21 mouse cellular contexts compared by ENCODE assay signal in the genomic region with DNA sequence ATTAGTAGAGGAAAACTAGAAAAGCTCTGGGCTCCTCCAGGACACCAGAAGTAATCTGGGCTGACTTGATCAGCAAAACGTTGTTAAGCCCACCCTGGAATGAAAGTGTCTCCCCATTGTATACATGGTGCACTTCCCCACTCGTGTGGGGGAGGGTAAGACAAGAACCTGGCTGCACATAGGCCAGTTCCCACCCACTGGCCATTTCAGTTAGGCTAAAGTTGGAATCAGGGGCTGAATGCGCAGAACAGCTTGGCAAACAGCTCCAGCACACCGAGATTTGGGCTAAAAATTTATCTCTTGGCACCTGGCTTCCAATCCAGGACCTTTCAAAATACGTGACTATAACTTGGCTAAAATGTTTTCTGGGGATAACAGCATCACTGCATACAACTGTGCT. TPM values are rescaled to one million over a fixed set of nuclear protein-coding genes. Genes with fewer than 3 reads are reported as not detected.
DNase-seq lines count a peak whose midpoint lies in the region; ATAC-seq and TF ChIP-seq lines count a peak whose summit lies in the region.
"Had no signal": no experiment of that assay in that cellular context is flagged by ENCODE, and none has a peak within 500 bp of the region (broad histone marks: within the 10 kb centered on the region; RNA-seq: fewer than 3 reads in every experiment).

No protein-coding gene starts in this region.

- H3K9ac ChIP-seq in forebrain, embryonic 16.5 days (replicated peaks; ENCODE audit: low read depth, low read length): no peak overlapping the region
- no peak overlapping the region for H3K9ac ChIP-seq in forebrain, postnatal 0 days
- H3K9ac ChIP-seq in hindbrain, postnatal 0 days (replicated peaks; ENCODE audit: low read length): no peak overlapping the region
- no peak overlapping the region for H3K9ac ChIP-seq in hindbrain, embryonic 12.5 days
- H3K9ac ChIP-seq in limb, embryonic 12.5 days (replicated peaks): no peak overlapping the region
- H3K9ac ChIP-seq: embryonic facial prominence, embryonic 12.5 days; forebrain, embryonic 13.5 days; forebrain, embryonic 15.5 days had no signal

- WGBS in forebrain, embryonic 16.5 days: 59% methylated on average over 5 of the region's 5 CpGs
- WGBS in forebrain, postnatal 0 days: 65% methylated on average over 5 of the region's 5 CpGs
- 64% methylated on average over 5 of the region's 5 CpGs for WGBS in hindbrain, postnatal 0 days
- 81% methylated on average over 5 of the region's 5 CpGs for WGBS in hindbrain, embryonic 12.5 days
- WGBS in limb, embryonic 12.5 days: 75% methylated on average over 5 of the region's 5 CpGs
- 79% methylated on average over 5 of the region's 5 CpGs for WGBS in limb, embryonic 10.5 days

- no peak overlapping the region for H3K27ac ChIP-seq in forebrain, embryonic 16.5 days (ENCODE audit: low read length)
- no peak overlapping the region for H3K27ac ChIP-seq in forebrain, postnatal 0 days (ENCODE audit: low read depth, low read length)
- peak overlapping the region; percentile 79; the same call in 1 of the 2 replicates for H3K27ac ChIP-seq in hindbrain, postnatal 0 days
- H3K27ac ChIP-seq in hindbrain, embryonic 12.5 days: no peak overlapping the region
- 0 out of 2 replicates have a peak overlapping the region, but pooled peaks have one; percentile 30 for H3K27ac ChIP-seq in limb, embryonic 12.5 days
- no peak overlapping the region for H3K27ac ChIP-seq in limb, embryonic 10.5 days
- H3K27ac ChIP-seq: embryonic facial prominence, embryonic 10.5 days; embryonic facial prominence, embryonic 12.5 days; forebrain, embryonic 13.5 days had no signal

- no peak overlapping the region for H3K4me2 ChIP-seq in forebrain, embryonic 16.5 days (ENCODE audit: low read length)
- no peak overlapping the region for H3K4me2 ChIP-seq in forebrain, postnatal 0 days (ENCODE audit: low read depth)
- no peak overlapping the region for H3K4me2 ChIP-seq in hindbrain, postnatal 0 days (ENCODE audit: low read depth, low read length)
- H3K4me2 ChIP-seq in hindbrain, embryonic 12.5 days (replicated peaks): no peak overlapping the region
- no peak overlapping the region for H3K4me2 ChIP-seq in limb, embryonic 12.5 days
- H3K4me2 ChIP-seq: embryonic facial prominence, embryonic 12.5 days; forebrain, embryonic 13.5 days; forebrain, embryonic 15.5 days had no signal

- H3K27me3 ChIP-seq in forebrain, embryonic 16.5 days (replicated peaks; ENCODE audit: control insufficient read depth, insufficient read depth, low read length): no peaks in the 10 kb centered on the region
- no peaks in the 10 kb centered on the region for H3K27me3 ChIP-seq in forebrain, postnatal 0 days (ENCODE audit: insufficient read depth, low read length)
- H3K27me3 ChIP-seq in hindbrain, postnatal 0 days (ENCODE audit: insufficient read depth, low read length): no peaks in the 10 kb centered on the region
- no peaks in the 10 kb centered on the region for H3K27me3 ChIP-seq in hindbrain, embryonic 12.5 days
- H3K27me3 ChIP-seq in limb, embryonic 12.5 days: no peaks in the 10 kb centered on the region; the same call in 1 of the 2 replicates
- no peaks in the 10 kb centered on the region for H3K27me3 ChIP-seq in limb, embryonic 10.5 days (ENCODE audit: low read depth, poor library complexity, severe bottlenecking)
- H3K27me3 ChIP-seq: CH12.LX; embryonic facial prominence, embryonic 12.5 days; forebrain, embryonic 13.5 days; forebrain, embryonic 15.5 days had no signal

- no peaks in the 10 kb centered on the region for H3K9me3 ChIP-seq in forebrain, embryonic 16.5 days (ENCODE audit: control insufficient read depth, low read length)
- H3K9me3 ChIP-seq in forebrain, postnatal 0 days (ENCODE audit: low read length): no peaks in the 10 kb centered on the region
- no peaks in the 10 kb centered on the region for H3K9me3 ChIP-seq in hindbrain, postnatal 0 days (ENCODE audit: low read length)
- no peaks in the 10 kb centered on the region for H3K9me3 ChIP-seq in hindbrain, embryonic 12.5 days (replicated peaks)
- no peaks in the 10 kb centered on the region for H3K9me3 ChIP-seq in limb, embryonic 12.5 days
- no peaks in the 10 kb centered on the region for H3K9me3 ChIP-seq in limb, embryonic 10.5 days (replicated peaks)
- H3K9me3 ChIP-seq: embryonic facial prominence, embryonic 10.5 days; embryonic facial prominence, embryonic 12.5 days; forebrain, embryonic 13.5 days; forebrain, embryonic 15.5 days; G1E had no signal

- H3K4me3 ChIP-seq in forebrain, embryonic 16.5 days (replicated peaks; ENCODE audit: low read length): no peak overlapping the region
- no peak overlapping the region for H3K4me3 ChIP-seq in forebrain, postnatal 0 days (ENCODE audit: low read depth, low read length)
- no peak overlapping the region for H3K4me3 ChIP-seq in hindbrain, postnatal 0 days (ENCODE audit: low read length)
- no peak overlapping the region for H3K4me3 ChIP-seq in hindbrain, embryonic 12.5 days
- no peak overlapping the region for H3K4me3 ChIP-seq in limb, embryonic 12.5 days (replicated peaks)
- H3K4me3 ChIP-seq in limb, embryonic 10.5 days: no peak overlapping the region
- H3K4me3 ChIP-seq: embryonic facial prominence, embryonic 10.5 days; embryonic facial prominence, embryonic 12.5 days; forebrain, embryonic 13.5 days; forebrain, embryonic 15.5 days had no signal

- H3K36me3 ChIP-seq in forebrain, embryonic 16.5 days (ENCODE audit: control insufficient read depth, insufficient read depth): no peaks in the 10 kb centered on the region
- H3K36me3 ChIP-seq in forebrain, postnatal 0 days (ENCODE audit: insufficient read depth): no peaks in the 10 kb centered on the region
- no peaks in the 10 kb centered on the region for H3K36me3 ChIP-seq in hindbrain, postnatal 0 days (ENCODE audit: insufficient read depth, low read length)
- no peaks in the 10 kb centered on the region for H3K36me3 ChIP-seq in hindbrain, embryonic 12.5 days
- H3K36me3 ChIP-seq in limb, embryonic 12.5 days: no peaks in the 10 kb centered on the region
- H3K36me3 ChIP-seq in limb, embryonic 10.5 days: no peaks in the 10 kb centered on the region
- H3K36me3 ChIP-seq: embryonic facial prominence, embryonic 10.5 days; embryonic facial prominence, embryonic 12.5 days; forebrain, embryonic 15.5 days; G1E had no signal

- peak; percentile 4 for DNase-seq in cerebellum, adult 11 months
- DNase-seq in cerebellum, postnatal 25 days: no peak
- no peak for DNase-seq in forebrain, postnatal 0 days
- no peak for DNase-seq in hindbrain, postnatal 0 days (ENCODE audit: low spot score)
- no peak for DNase-seq in limb, embryonic 10.5 days (ENCODE audit: low spot score)
- DNase-seq: adrenal gland, adult 8-10 months; adrenal gland, postnatal 14 days; adrenal gland, postnatal 36 days; B cell, adult 2 months had no signal

- ATAC-seq in forebrain, embryonic 16.5 days: 0 out of 2 replicates have a peak, but pooled peaks have one; percentile 17
- no peak for ATAC-seq in forebrain, postnatal 0 days
- no peak for ATAC-seq in hindbrain, postnatal 0 days
- no peak for ATAC-seq in hindbrain, embryonic 12.5 days (ENCODE audit: low FRiP score)
- no peak for ATAC-seq in limb, embryonic 12.5 days (ENCODE audit: insufficient number of reproducible peaks, insufficient read depth, low FRiP score, low TSS enrichment, low read depth)
- ATAC-seq: activated CD4-positive, CD25-positive, alpha-beta regulatory T cell, adult 4 months; CD4-positive, CD25-positive, alpha-beta regulatory T cell, adult 4 months; Patski had no signal

- H3K4me1 ChIP-seq in forebrain, embryonic 16.5 days (replicated peaks; ENCODE audit: control insufficient read depth, insufficient read depth, low read length): no peaks in the 10 kb centered on the region
- H3K4me1 ChIP-seq in forebrain, postnatal 0 days (ENCODE audit: insufficient read depth): peaks cover 3% of the 10 kb centered on the region; the same call in 1 of the 2 replicates
- 0 out of 2 replicates have a peak, but pooled peaks cover 6% of the 10 kb centered on the region for H3K4me1 ChIP-seq in hindbrain, postnatal 0 days (ENCODE audit: insufficient read depth, low read length)
- no peaks in the 10 kb centered on the region for H3K4me1 ChIP-seq in hindbrain, embryonic 12.5 days
- peaks cover 17% of the 10 kb centered on the region for H3K4me1 ChIP-seq in limb, embryonic 12.5 days (replicated peaks)
- H3K4me1 ChIP-seq in limb, embryonic 10.5 days: peaks cover 11% of the 10 kb centered on the region
- H3K4me1 ChIP-seq: forebrain, embryonic 13.5 days; forebrain, embryonic 15.5 days had no signal

- TF ChIP-seq CTCF in forebrain, postnatal 0 days (IDR thresholded peaks at IDR 0.05; ENCODE audit: low read depth): no peak
- TF ChIP-seq CTCF in hindbrain, postnatal 0 days (IDR thresholded peaks at IDR 0.05; ENCODE audit: low read depth): no peak

RNA-seq across cellular contexts. Expression of gene Gm9833, which starts 6.6 kb away (rescaled TPM):
- 9.0 and 11.6 TPM in 2 replicates for polyA plus RNA-seq in forebrain, embryonic 16.5 days (2015; fragmentation: Nextera tagmentation; extraction: Ambion mirVana)
- 11.3 and 12.2 TPM in 2 replicates for total RNA-seq in forebrain, postnatal 0 days (2014; rRNA removed)
- polyA plus RNA-seq in forebrain, postnatal 0 days (2015; fragmentation: Nextera tagmentation; extraction: Ambion mirVana): 4.8 and 5.7 TPM in 2 replicates
- 1.4 and 6.4 TPM in 2 replicates for total RNA-seq in hindbrain, postnatal 0 days (2014; rRNA removed)
- polyA plus RNA-seq in hindbrain, postnatal 0 days (2015; fragmentation: Nextera tagmentation; extraction: Ambion mirVana): 3.7 and 4.3 TPM in 2 replicates
- 7.9 and 9.8 TPM in 2 replicates for polyA plus RNA-seq in hindbrain, embryonic 12.5 days (2016; fragmentation: Nextera tagmentation; extraction: Ambion mirVana)
- polyA plus RNA-seq in limb, embryonic 12.5 days (2016; fragmentation: Nextera tagmentation; extraction: Ambion mirVana): 3.4 and 3.5 TPM in 2 replicates
- polyA plus RNA-seq in limb, embryonic 10.5 days (2016; fragmentation: Nextera tagmentation; extraction: Ambion mirVana): 3.5 and 4.5 TPM in 2 replicates
- total RNA-seq: CH12.LX had no signal

Comparison
In these comparisons a context has a peak if more than half of its experiments do, and no peak if none do; other contexts are left out.
1. H3K27ac ChIP-seq: peak in hindbrain, postnatal 0 days (single experiment) and limb, embryonic 12.5 days (single experiment); none in forebrain, embryonic 16.5 days (single experiment), forebrain, postnatal 0 days (single experiment), hindbrain, embryonic 12.5 days (single experiment) and limb, embryonic 10.5 days (single experiment).